Mouse (Mus musculus): ENCODE measurements around the gene Iqgap1. TPM values are rescaled to one million over a fixed set of nuclear protein-coding genes. Genes with fewer than 3 reads are reported as not detected.
"Not testable (repeated sequence)": the region's sequence is repeated elsewhere in the genome, so short reads cannot be mapped to it uniquely, and the experiment has no call there.

The Iqgap1 gene
- polyA plus RNA-seq, 1 experiment from 2014 or later = 17.5 TPM

GRCm38 (mm10) chr7:80839755-80840154, 14.0 kb upstream of the Iqgap1 start:
- no peak overlapping the region for H3K9ac ChIP-seq (ENCODE audit: low read depth, low read length)
- no peaks in the 10 kb centered on the region for H3K27me3 ChIP-seq (ENCODE audit: control insufficient read depth, insufficient read depth, low read depth, low read length)
- no peak overlapping the region for H3K4me3 ChIP-seq (ENCODE audit: low read depth, low read length)
- no peaks in the 10 kb centered on the region for H3K9me3 ChIP-seq (replicated peaks; ENCODE audit: control insufficient read depth, low read length, poor library complexity, severe bottlenecking)
- no peaks in the 10 kb centered on the region for H3K4me1 ChIP-seq (ENCODE audit: control insufficient read depth, insufficient read depth, low read length)
- no peaks in the 10 kb centered on the region for H3K36me3 ChIP-seq (ENCODE audit: control insufficient read depth, insufficient read depth, low read length)
- ATAC-seq = no peak
- H3K4me2 ChIP-seq (ENCODE audit: low read length) = no peak overlapping the region
- H3K27ac ChIP-seq (ENCODE audit: low read length) = no peak overlapping the region

GRCm38 (mm10) chr7:80838247-80838646, 12.5 kb upstream of the Iqgap1 start:
- 43% methylated on average over 7 of the region's 7 CpGs for WGBS
- Histone ChIP-seq H3K4me1 (ENCODE audit: control insufficient read depth, insufficient read depth, low read length) (no peaks in the 10 kb centered on the region), H3K9ac (ENCODE audit: low read depth, low read length) (no peak overlapping the region), H3K27me3 (ENCODE audit: control insufficient read depth, insufficient read depth, low read depth, low read length) (no peaks in the 10 kb centered on the region), H3K4me2 (ENCODE audit: low read length) (no peak overlapping the region), H3K36me3 (ENCODE audit: control insufficient read depth, insufficient read depth, low read length) (no peaks in the 10 kb centered on the region), H3K9me3 (replicated peaks; ENCODE audit: control insufficient read depth, low read length, poor library complexity, severe bottlenecking) (no peaks in the 10 kb centered on the region), H3K27ac (ENCODE audit: low read length) (no peak overlapping the region), H3K4me3 (ENCODE audit: low read depth, low read length) (no peak overlapping the region)
- ATAC-seq = no peak

GRCm38 (mm10) chr7:80837736-80838135, 12.0 kb upstream of the Iqgap1 start:
- H3K27me3 ChIP-seq (ENCODE audit: control insufficient read depth, insufficient read depth, low read depth, low read length) = no peaks in the 10 kb centered on the region

GRCm38 (mm10) chr7:80835984-80836652, 10.3 kb upstream of the Iqgap1 start:
- 76% methylated on average over 4 of the region's 4 CpGs for WGBS
- Histone ChIP-seq H3K36me3 (ENCODE audit: control insufficient read depth, insufficient read depth, low read length) (no peaks in the 10 kb centered on the region), H3K9ac (ENCODE audit: low read depth, low read length) (no peak overlapping the region), H3K9me3 (replicated peaks; ENCODE audit: control insufficient read depth, low read length, poor library complexity, severe bottlenecking) (peaks cover 2% of the 10 kb centered on the region; the same call in 1 of the 2 replicates), H3K27ac (ENCODE audit: low read length) (no peak overlapping the region), H3K4me2 (ENCODE audit: low read length) (no peak overlapping the region), H3K27me3 (ENCODE audit: control insufficient read depth, insufficient read depth, low read depth, low read length) (no peaks in the 10 kb centered on the region), H3K4me3 (ENCODE audit: low read depth, low read length) (no peak overlapping the region), H3K4me1 (ENCODE audit: control insufficient read depth, insufficient read depth, low read length) (no peaks in the 10 kb centered on the region)
- no peak for ATAC-seq

More at GRCm38 (mm10) chr7:80837736-80838135, 12.0 kb upstream of the Iqgap1 start:
- Histone ChIP-seq H3K9me3 (replicated peaks; ENCODE audit: control insufficient read depth, low read length, poor library complexity, severe bottlenecking) (no peaks in the 10 kb centered on the region), H3K4me3 (ENCODE audit: low read depth, low read length) (no peak overlapping the region), H3K9ac (ENCODE audit: low read depth, low read length) (no peak overlapping the region), H3K4me2 (ENCODE audit: low read length) (no peak overlapping the region), H3K36me3 (ENCODE audit: control insufficient read depth, insufficient read depth, low read length) (no peaks in the 10 kb centered on the region), H3K27ac (ENCODE audit: low read length) (no peak overlapping the region), H3K4me1 (ENCODE audit: control insufficient read depth, insufficient read depth, low read length) (no peaks in the 10 kb centered on the region)
- 56% methylated on average over 9 of the region's 9 CpGs for WGBS
- ATAC-seq = no peak

GRCm38 (mm10) chr7:80833651-80834532, 8.1 kb upstream of the Iqgap1 start:
- Histone ChIP-seq H3K27me3 (ENCODE audit: control insufficient read depth, insufficient read depth, low read depth, low read length) (no peaks in the 10 kb centered on the region), H3K27ac (ENCODE audit: low read length) (no peak overlapping the region), H3K9ac (ENCODE audit: low read depth, low read length) (no peak overlapping the region), H3K4me1 (ENCODE audit: control insufficient read depth, insufficient read depth, low read length) (no peaks in the 10 kb centered on the region), H3K9me3 (replicated peaks; ENCODE audit: control insufficient read depth, low read length, poor library complexity, severe bottlenecking) (peaks cover 2% of the 10 kb centered on the region; the same call in 1 of the 2 replicates), H3K36me3 (ENCODE audit: control insufficient read depth, insufficient read depth, low read length) (no peaks in the 10 kb centered on the region), H3K4me2 (ENCODE audit: low read length) (no peak overlapping the region), H3K4me3 (ENCODE audit: low read depth, low read length) (no peak overlapping the region)
- 39% methylated on average over 12 of the region's 12 CpGs for WGBS
- ATAC-seq = no peak

GRCm38 (mm10) chr7:80832996-80833650, 7.3 kb upstream of the Iqgap1 start:
- H3K27me3 ChIP-seq (ENCODE audit: control insufficient read depth, insufficient read depth, low read depth, low read length); ATAC-seq; H3K4me3 ChIP-seq (ENCODE audit: low read depth, low read length); H3K27ac ChIP-seq (ENCODE audit: low read length); H3K4me1 ChIP-seq (ENCODE audit: control insufficient read depth, insufficient read depth, low read length); H3K9me3 ChIP-seq (replicated peaks; ENCODE audit: control insufficient read depth, low read length, poor library complexity, severe bottlenecking); H3K9ac ChIP-seq (ENCODE audit: low read depth, low read length); H3K36me3 ChIP-seq (ENCODE audit: control insufficient read depth, insufficient read depth, low read length): not testable (repeated sequence)
- WGBS = 20% methylated on average over 13 of the region's 14 CpGs
- H3K4me2 ChIP-seq (ENCODE audit: low read length) = peak overlapping the region; percentile 15; the same call in 1 of the 2 replicates

GRCm38 (mm10) chr7:80832191-80832590, 6.4 kb upstream of the Iqgap1 start:
- WGBS = 51% methylated on average over 4 of the region's 4 CpGs
- no peak for ATAC-seq
- Histone ChIP-seq H3K27me3 (ENCODE audit: control insufficient read depth, insufficient read depth, low read depth, low read length) (no peaks in the 10 kb centered on the region), H3K27ac (ENCODE audit: low read length) (no peak overlapping the region), H3K9ac (ENCODE audit: low read depth, low read length) (no peak overlapping the region), H3K9me3 (replicated peaks; ENCODE audit: control insufficient read depth, low read length, poor library complexity, severe bottlenecking) (peaks cover 2% of the 10 kb centered on the region; the same call in 1 of the 2 replicates), H3K4me3 (ENCODE audit: low read depth, low read length) (no peak overlapping the region), H3K4me2 (ENCODE audit: low read length) (no peak overlapping the region), H3K36me3 (ENCODE audit: control insufficient read depth, insufficient read depth, low read length) (no peaks in the 10 kb centered on the region), H3K4me1 (ENCODE audit: control insufficient read depth, insufficient read depth, low read length) (no peaks in the 10 kb centered on the region)

- Histone ChIP-seq H3K9ac (ENCODE audit: low read depth, low read length) (no peak overlapping the region), H3K4me3 (ENCODE audit: low read depth, low read length) (no peak overlapping the region), H3K27me3 (ENCODE audit: control insufficient read depth, insufficient read depth, low read depth, low read length) (no peaks in the 10 kb centered on the region), H3K9me3 (replicated peaks; ENCODE audit: control insufficient read depth, low read length, poor library complexity, severe bottlenecking) (peaks cover 2% of the 10 kb centered on the region; the same call in 1 of the 2 replicates), H3K36me3 (ENCODE audit: control insufficient read depth, insufficient read depth, low read length) (no peaks in the 10 kb centered on the region), H3K4me2 (ENCODE audit: low read length) (no peak overlapping the region), H3K27ac (ENCODE audit: low read length) (no peak overlapping the region), H3K4me1 (ENCODE audit: control insufficient read depth, insufficient read depth, low read length) (no peaks in the 10 kb centered on the region)
- 85% methylated on average over 15 of the region's 15 CpGs for WGBS
- no peak for ATAC-seq
These were observed 4.5 kb upstream of the Iqgap1 start for GRCm38 (mm10) chr7:80830193-80830803.
